Mouse (Mus musculus) retina, postnatal 1 day (tissue): ENCODE measurements at regions not wholly inside any gene's neighbourhood (a gene's known extent, or its start where the extent isn't known, plus 50 kb on each side); places are given as distances from the start of the nearest gene placed in this dataset.

Experiments used
- DNase-seq: peaks from one replicate; pipeline ENCODE4 v3.0.0-alpha.2; 2012

DNA sequence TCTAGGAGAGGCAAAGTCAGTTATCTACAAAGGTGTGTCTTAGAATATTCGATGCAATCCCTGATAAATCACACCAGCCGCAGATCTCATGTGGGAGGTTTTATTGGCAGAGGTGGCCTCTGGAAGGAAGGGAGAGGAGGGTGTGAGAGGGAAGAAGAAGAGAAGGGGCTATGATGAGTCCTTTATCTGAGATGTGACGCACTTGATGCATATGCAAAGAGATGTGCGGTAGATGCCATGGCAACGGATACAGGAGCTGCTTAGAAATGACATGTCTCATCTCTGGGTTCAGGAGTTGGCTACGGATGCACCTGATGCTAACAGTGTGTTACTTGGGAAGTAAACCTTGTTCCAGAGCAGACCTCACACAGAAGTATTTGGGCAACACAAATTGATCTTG is 718.6 kb upstream of the Gm21961 start:
- DNase-seq: no peak

GRCm38 (mm10) chr15:65731308-65731707 is 716.6 kb upstream of the Gm21961 start:
- DNase-seq: no peak

GRCm38 (mm10) chr15:65727061-65727460 is 712.4 kb upstream of the Gm21961 start:
- DNase-seq: no peak

DNA sequence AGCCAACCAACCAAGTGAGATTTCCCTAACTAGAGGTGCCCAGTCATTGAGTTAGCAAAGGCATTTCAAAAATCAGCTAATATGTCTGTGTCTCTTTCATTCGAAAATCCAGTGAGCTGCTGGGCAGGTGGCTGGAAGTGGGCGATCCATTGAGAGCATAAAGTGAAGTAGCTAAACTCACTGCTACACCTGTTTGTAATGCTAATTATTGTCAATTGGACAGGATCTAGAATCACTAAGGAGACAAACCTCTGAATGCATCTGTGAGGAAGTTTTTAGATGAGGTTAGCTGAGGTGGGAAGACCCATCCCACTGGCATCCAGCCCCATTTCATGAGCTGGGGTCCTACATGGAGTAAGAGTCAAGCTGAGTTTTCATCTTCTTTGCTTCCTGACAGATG is 711.6 kb upstream of the Gm21961 start:
- no peak for DNase-seq

DNA sequence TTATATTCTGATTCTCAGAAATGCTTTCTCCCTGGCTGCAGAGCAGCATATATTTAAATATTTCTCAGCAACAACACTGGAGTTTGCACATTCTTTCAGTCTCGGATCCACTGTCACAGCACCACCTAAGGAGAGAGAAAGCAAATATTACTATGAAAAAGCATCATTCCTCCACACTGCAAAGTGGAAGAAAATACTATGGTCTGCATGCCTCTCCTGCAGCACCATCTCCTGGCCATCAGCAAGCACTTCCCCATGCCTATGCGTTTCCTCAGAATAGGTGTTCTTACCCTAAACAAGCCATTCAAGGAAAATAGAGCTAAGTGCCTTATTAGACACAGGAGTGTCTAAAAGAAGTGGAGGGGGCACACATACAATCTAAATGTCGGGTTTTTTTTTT is 688.9 kb upstream of the Gm21961 start:
- DNase-seq: peak; percentile 44

GRCm38 (mm10) chr15:65701510-65701909 is 686.8 kb upstream of the Gm21961 start:
- peak; percentile 35 for DNase-seq

DNA sequence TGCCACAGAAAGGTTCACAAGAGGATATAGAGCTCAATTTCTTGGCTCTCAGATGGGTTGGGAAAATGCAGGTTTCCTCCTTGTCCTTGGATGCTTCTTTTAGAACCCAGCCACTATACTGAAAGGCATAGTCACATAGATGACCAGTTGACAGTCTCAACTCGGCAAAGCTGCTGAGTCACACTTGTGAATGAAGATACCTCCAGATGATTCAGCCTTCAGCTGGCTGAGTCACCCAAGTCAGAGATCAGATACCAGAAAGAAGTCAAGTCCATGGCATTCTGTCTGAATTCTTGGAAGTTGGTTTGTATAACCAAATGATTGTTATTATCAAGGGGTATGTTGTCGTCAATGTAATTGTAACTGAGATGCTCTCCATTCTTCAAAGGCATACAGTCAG is 683.9 kb upstream of the Gm21961 start:
- no peak for DNase-seq
